Mouse (Mus musculus): Measurements from ENCODE around the gene Pola2. TPM values are rescaled to one million over a fixed set of nuclear protein-coding genes. Genes with fewer than 3 reads are reported as not detected.

Pola2 gene
- 10 to 100 TPM; 40.0 to 87.8 (median 68.5) TPM for total RNA-seq (2018; cell fraction: chromatin; rRNA removed)
- total RNA-seq (2018; cell fraction: cytosol; rRNA removed) = 10 to 100 TPM in 24 of 26 experiments, 1 to 10 TPM in 2; 8.9 to 16.9 (median 13.9) TPM
- total RNA-seq (2018; cell fraction: nucleus; rRNA removed) = 10 to 100 TPM; 25.2 to 94.1 (median 39.9) TPM
- 14.2 to 24.9 TPM (median 20.1 TPM) in 3 replicates for polyA plus RNA-seq (2018)

- Histone ChIP-seq H3K79me2 (ENCODE audit: inconsistent target) (peaks cover 34% of the 10 kb centered on the region), H3K36me3 (ENCODE audit: inconsistent target) (peaks cover 3% of the 10 kb centered on the region; the same call in 1 of the 2 replicates), H3K4me3 (ENCODE audit: inconsistent target) (peak within 1 kb of the TSS; percentile 74), H3K27ac (peak within 1 kb of the TSS; percentile 59)
- under 1% methylated on average over 50 of the region's 50 CpGs for WGBS (ENCODE audit: missing documents)
Measured at GRCm38 (mm10) chr19:5963883-5964562, at the start of gene Pola2. Gene Pola2, minus strand, starts transcription at chr19:5964202.

- WGBS (ENCODE audit: missing documents) = 90% methylated on average over 9 of the region's 10 CpGs
- H3K27ac ChIP-seq = no peak overlapping the region
- peaks cover 37% of the 10 kb centered on the region for H3K36me3 ChIP-seq (ENCODE audit: inconsistent target)
- H3K4me3 ChIP-seq (ENCODE audit: inconsistent target) = no peak overlapping the region
- H3K79me2 ChIP-seq (ENCODE audit: inconsistent target) = peaks cover 15% of the 10 kb centered on the region; the same call in 1 of the 2 replicates
Measured at GRCm38 (mm10) chr19:6013691-6014090, 49.7 kb upstream of the Pola2 start.

- 97% methylated on average over 8 of the region's 8 CpGs for WGBS (ENCODE audit: missing documents)
- Histone ChIP-seq H3K4me3 (ENCODE audit: inconsistent target) (no peak overlapping the region), H3K27ac (no peak overlapping the region), H3K79me2 (ENCODE audit: inconsistent target) (peaks cover 7% of the 10 kb centered on the region; the same call in 1 of the 2 replicates), H3K36me3 (ENCODE audit: inconsistent target) (peaks cover 60% of the 10 kb centered on the region)
Measured at GRCm38 (mm10) chr19:6009137-6009536, 45.1 kb upstream of the Pola2 start.

- 94% methylated on average over 13 of the region's 13 CpGs for WGBS (ENCODE audit: missing documents)
- no peak overlapping the region for H3K27ac ChIP-seq
- H3K36me3 ChIP-seq (ENCODE audit: inconsistent target) = peaks cover 54% of the 10 kb centered on the region
- no peak overlapping the region for H3K4me3 ChIP-seq (ENCODE audit: inconsistent target)
- no peaks in the 10 kb centered on the region for H3K79me2 ChIP-seq (ENCODE audit: inconsistent target)
Measured at GRCm38 (mm10) chr19:6007013-6007412, 43.0 kb upstream of the Pola2 start.

DNA sequence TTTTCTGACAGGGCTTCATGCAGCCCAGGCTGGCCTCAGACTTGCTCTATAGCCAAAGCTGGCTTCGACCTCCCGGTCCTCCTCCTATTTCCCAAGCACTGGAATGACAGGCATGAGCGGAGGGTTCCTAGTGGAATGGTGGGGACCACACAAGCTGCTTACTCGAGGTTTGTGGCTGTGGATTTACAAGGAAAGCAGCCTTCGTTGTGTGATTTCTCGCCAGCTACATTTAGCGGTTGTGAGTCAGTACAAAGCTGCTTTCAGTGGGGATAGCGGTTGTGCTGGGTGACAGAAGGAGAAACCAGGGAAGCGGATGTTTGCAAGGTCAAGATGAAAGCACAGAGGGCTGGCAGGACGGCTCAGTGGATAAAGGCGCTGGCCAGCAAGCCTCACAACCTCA lies 41.5 kb upstream of the Pola2 start:
- Histone ChIP-seq H3K27ac (no peak overlapping the region), H3K4me3 (ENCODE audit: inconsistent target) (no peak overlapping the region), H3K79me2 (ENCODE audit: inconsistent target) (no peaks in the 10 kb centered on the region), H3K36me3 (ENCODE audit: inconsistent target) (peaks cover 53% of the 10 kb centered on the region)
- WGBS (ENCODE audit: missing documents) = 91% methylated on average over 11 of the region's 11 CpGs

GRCm38 (mm10) chr19:5999969-6000368 lies 36.0 kb upstream of the Pola2 start:
- WGBS (ENCODE audit: missing documents) = 87% methylated on average over 5 of the region's 5 CpGs
- H3K4me3 ChIP-seq (ENCODE audit: inconsistent target) = no peak overlapping the region
- peaks cover 41% of the 10 kb centered on the region for H3K36me3 ChIP-seq (ENCODE audit: inconsistent target)
- no peak overlapping the region for H3K27ac ChIP-seq
- no peaks in the 10 kb centered on the region for H3K79me2 ChIP-seq (ENCODE audit: inconsistent target)

GRCm38 (mm10) chr19:5998180-5998579 lies 34.2 kb upstream of the Pola2 start:
- Histone ChIP-seq H3K36me3 (ENCODE audit: inconsistent target) (peaks cover 59% of the 10 kb centered on the region), H3K79me2 (ENCODE audit: inconsistent target) (no peaks in the 10 kb centered on the region), H3K4me3 (ENCODE audit: inconsistent target) (no peak overlapping the region), H3K27ac (no peak overlapping the region)
- 96% methylated on average over 3 of the region's 3 CpGs for WGBS (ENCODE audit: missing documents)

DNA sequence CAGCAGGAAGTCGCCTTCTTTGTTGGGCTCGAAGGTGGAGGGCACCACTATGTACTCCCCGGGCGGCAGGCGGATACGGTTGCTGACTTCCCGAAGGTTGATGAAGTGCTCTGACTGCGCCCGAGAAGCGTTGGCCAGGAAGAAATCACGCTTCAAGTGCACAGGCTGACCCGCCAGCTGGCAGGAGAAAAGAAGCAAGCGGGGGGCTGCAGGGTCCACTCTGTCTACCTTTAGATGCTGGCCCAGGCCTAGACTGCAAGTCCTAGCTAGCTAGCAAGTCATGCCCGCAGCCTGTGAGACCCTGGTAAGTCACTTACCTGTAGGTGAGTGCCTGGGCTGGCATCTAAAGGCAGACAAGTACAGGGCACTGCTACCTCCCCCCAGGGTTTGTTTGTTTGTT lies 30.7 kb upstream of the Pola2 start:
- 98% methylated on average over 9 of the region's 14 CpGs for WGBS (ENCODE audit: missing documents)
- H3K36me3 ChIP-seq (ENCODE audit: inconsistent target) = peaks cover 62% of the 10 kb centered on the region
- no peaks in the 10 kb centered on the region for H3K79me2 ChIP-seq (ENCODE audit: inconsistent target)
- no peak overlapping the region for H3K4me3 ChIP-seq (ENCODE audit: inconsistent target)
- H3K27ac ChIP-seq = no peak overlapping the region

DNA sequence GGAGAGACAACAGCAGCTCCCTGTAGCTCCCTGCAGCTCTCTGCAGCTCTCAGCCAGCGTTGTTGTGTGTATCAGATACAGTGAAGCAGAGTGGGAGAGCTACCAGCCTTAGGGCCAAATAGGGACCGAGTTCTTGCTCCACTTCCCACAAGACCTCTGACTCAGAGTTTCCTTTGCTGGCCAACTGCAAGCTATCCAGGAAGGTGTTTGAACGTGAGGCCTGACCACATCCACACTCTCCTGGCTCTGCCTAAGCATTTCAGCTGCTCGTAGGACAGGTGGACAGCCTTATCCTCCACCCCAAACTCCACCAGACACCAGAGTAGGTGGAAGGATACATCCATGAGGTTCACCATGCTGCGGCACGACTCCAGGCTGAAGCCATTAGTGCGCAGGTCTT lies 28.0 kb upstream of the Pola2 start:
- 31% methylated on average over 4 of the region's 7 CpGs for WGBS (ENCODE audit: missing documents)
- no peak overlapping the region for H3K4me3 ChIP-seq (ENCODE audit: inconsistent target)
- H3K27ac ChIP-seq = no peak overlapping the region
- H3K36me3 ChIP-seq (ENCODE audit: inconsistent target) = peaks cover 50% of the 10 kb centered on the region
- no peaks in the 10 kb centered on the region for H3K79me2 ChIP-seq (ENCODE audit: inconsistent target)

- WGBS (ENCODE audit: missing documents) = 83% methylated on average over 7 of the region's 7 CpGs
- H3K4me3 ChIP-seq (ENCODE audit: inconsistent target) = no peak overlapping the region
- no peaks in the 10 kb centered on the region for H3K79me2 ChIP-seq (ENCODE audit: inconsistent target)
Measured at GRCm38 (mm10) chr19:5991467-5991866, 27.5 kb upstream of the Pola2 start.

DNA sequence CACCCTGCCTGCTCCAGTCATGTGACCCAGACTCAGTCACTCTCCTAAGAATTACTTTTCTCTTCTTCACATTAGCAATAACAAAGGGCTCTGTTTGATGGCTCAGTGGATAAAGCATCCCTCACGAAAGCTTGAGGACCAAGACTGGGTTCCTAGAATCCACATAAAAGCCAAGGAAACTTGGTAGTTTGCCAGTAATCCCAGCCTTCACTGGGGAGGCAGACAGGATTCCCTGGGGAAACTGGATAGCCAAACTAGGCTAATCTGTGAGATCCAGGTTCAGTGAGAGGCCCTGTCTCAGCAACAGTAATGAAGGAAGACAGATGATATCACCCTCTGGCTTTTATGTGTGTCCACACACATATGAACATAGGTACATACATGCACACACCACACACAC lies 26.9 kb upstream of the Pola2 start:
- H3K79me2 ChIP-seq (ENCODE audit: inconsistent target) = no peaks in the 10 kb centered on the region
- 100% methylated on average over 1 of the region's 1 CpGs for WGBS (ENCODE audit: missing documents)
- no peak overlapping the region for H3K4me3 ChIP-seq (ENCODE audit: inconsistent target)
- peaks cover 41% of the 10 kb centered on the region for H3K36me3 ChIP-seq (ENCODE audit: inconsistent target)
- no peak overlapping the region for H3K27ac ChIP-seq

More at GRCm38 (mm10) chr19:5991467-5991866, 27.5 kb upstream of the Pola2 start:
- Histone ChIP-seq H3K36me3 (ENCODE audit: inconsistent target) (peaks cover 45% of the 10 kb centered on the region), H3K27ac (no peak overlapping the region)

GRCm38 (mm10) chr19:5990033-5990432 lies 26.0 kb upstream of the Pola2 start:
- Histone ChIP-seq H3K36me3 (ENCODE audit: inconsistent target) (peaks cover 35% of the 10 kb centered on the region), H3K79me2 (ENCODE audit: inconsistent target) (no peaks in the 10 kb centered on the region), H3K4me3 (ENCODE audit: inconsistent target) (no peak overlapping the region), H3K27ac (no peak overlapping the region)
- WGBS (ENCODE audit: missing documents) = 90% methylated on average over 12 of the region's 12 CpGs

GRCm38 (mm10) chr19:5989585-5989984 lies 25.6 kb upstream of the Pola2 start:
- Histone ChIP-seq H3K4me3 (ENCODE audit: inconsistent target) (no peak overlapping the region), H3K79me2 (ENCODE audit: inconsistent target) (no peaks in the 10 kb centered on the region), H3K36me3 (ENCODE audit: inconsistent target) (peaks cover 31% of the 10 kb centered on the region), H3K27ac (no peak overlapping the region)
- WGBS (ENCODE audit: missing documents) = 54% methylated on average over 6 of the region's 6 CpGs

DNA sequence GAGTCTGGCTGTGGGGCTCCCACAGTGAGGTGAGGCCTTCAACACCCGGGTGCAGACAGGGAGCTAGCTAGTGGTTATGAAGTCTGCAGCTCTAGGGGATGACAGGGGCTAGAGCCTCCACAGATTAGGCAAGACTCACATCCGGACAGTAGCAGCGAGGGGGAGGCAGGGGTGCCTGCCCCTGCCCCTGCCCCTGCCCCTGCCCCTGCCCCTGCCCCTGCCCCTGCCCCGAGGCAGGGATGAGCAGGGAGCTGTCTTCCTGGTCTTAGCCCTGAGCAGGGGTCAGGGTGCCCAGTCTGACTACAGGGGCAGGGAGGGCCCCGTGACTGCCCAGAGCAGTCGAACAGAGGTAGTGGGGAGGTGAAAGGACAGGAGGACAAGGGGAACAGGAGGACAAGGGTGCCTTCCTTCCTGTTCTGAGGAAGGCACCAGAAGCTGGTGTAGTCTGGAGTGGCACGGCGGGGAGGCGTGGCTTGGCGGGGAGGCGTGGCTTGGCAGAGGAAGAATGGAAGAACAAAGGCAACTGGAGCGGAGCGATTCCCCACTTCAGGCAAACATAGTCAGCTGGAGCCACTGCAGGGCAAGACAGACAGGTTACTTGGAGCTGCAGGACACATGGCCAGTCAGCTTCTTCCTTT lies 24.9 kb upstream of the Pola2 start:
- Histone ChIP-seq H3K27ac (no peak overlapping the region), H3K79me2 (ENCODE audit: inconsistent target) (no peaks in the 10 kb centered on the region), H3K4me3 (ENCODE audit: inconsistent target) (no peak overlapping the region), H3K36me3 (ENCODE audit: inconsistent target) (peaks cover 24% of the 10 kb centered on the region)
- WGBS (ENCODE audit: missing documents) = 5% methylated on average over 10 of the region's 13 CpGs

Data from macrophage (primary cell).